Mouse (Mus musculus) cerebellum, adult 2 months (tissue): ENCODE data around the gene Cxcl9. TPM values are rescaled to one million over a fixed set of nuclear protein-coding genes. Genes with fewer than 3 reads are reported as not detected.

ENCODE experiments used
- DNase-seq, 2 experiments: peaks; one replicate each; pipeline ENCODE4 v3.0.0; 2021
- H3K27ac ChIP-seq: fragments of 200-500 bp; 2 replicates; pipeline ENCODE4 v1.5.1; 2012; ENCODE audit warnings: low read length, control low read depth, inconsistent platforms; ENCODE audit not compliant: insufficient read depth
- H3K27me3 ChIP-seq: fragments of 200-500 bp; 2 replicates; pipeline ENCODE4 v1.6.1; 2012; ENCODE audit warnings: inconsistent platforms, mild to moderate bottlenecking, low read length, moderate library complexity; ENCODE audit not compliant: control insufficient read depth, insufficient read depth
- H3K4me1 ChIP-seq: fragments of 200-500 bp; 2 replicates; pipeline ENCODE4 v1.6.1; 2011; ENCODE audit warnings: low read length; ENCODE audit not compliant: control insufficient read depth, insufficient read depth
- H3K4me3 ChIP-seq: fragments of 200-500 bp; replicated peaks from 2 replicates; pipeline ENCODE3; 2011; ENCODE audit warnings: mild to moderate bottlenecking, low read depth, low read length, control low read depth; ENCODE audit not compliant: insufficient read depth
- CTCF ChIP-seq: fragments of 200-500 bp; IDR thresholded peaks from 2 replicates; pipeline ENCODE4 v1.5.1; 2011; ENCODE audit warnings: low read depth, mild to moderate bottlenecking, control low read depth, low read length, moderate library complexity, borderline replicate concordance; ENCODE audit not compliant: insufficient read depth
- POLR2A ChIP-seq: fragments of 200-500 bp; IDR thresholded peaks from 2 replicates; pipeline ENCODE4 v1.6.1; 2011; ENCODE audit warnings: low read length, control low read depth, borderline replicate concordance; ENCODE audit not compliant: insufficient read depth
- WGBS: fragments of 180-500 bp; shearing (Covaris S2); methylation state at CpG from one replicate; pipeline ENCODE4 v1.1.7; 2018; 5-methylcytosine and 5-hydroxymethylcytosine counted together
- polyA plus RNA-seq: library from polyadenylated mRNA; depleted of rRNA; stranded (reverse); fragments of >200 nt; gene quantifications from 2 replicates; pipeline ENCODE4 v1.2.3, GENCODE M21; 2012

Cxcl9 gene
- polyA plus RNA-seq, 1 experiment = not detected

GRCm38 (mm10) chr5:92369151-92369994 is 41.5 kb upstream of the Cxcl9 start:
- peak; percentile 73 to 87 for DNase-seq
- no peaks in the 10 kb centered on the region for H3K27me3 ChIP-seq
- 19% methylated on average over 13 of the region's 13 CpGs for WGBS
- H3K4me3 ChIP-seq = peak overlapping the region; percentile 38
- peak overlapping the region; percentile 4; the same call in 1 of the 2 replicates for H3K27ac ChIP-seq
- TF ChIP-seq POLR2A = peak; percentile 39; the same call in 1 of the 2 replicates
- no peak for TF ChIP-seq CTCF
- H3K4me1 ChIP-seq = peaks cover 16% of the 10 kb centered on the region; the same call in 1 of the 2 replicates

- 16% methylated on average over 10 of the region's 10 CpGs for WGBS
- TF ChIP-seq CTCF (no peak), POLR2A (no peak)
- no peak overlapping the region for H3K4me3 ChIP-seq
- DNase-seq = peak; percentile 55 to 90
- peaks cover 16% of the 10 kb centered on the region; the same call in 1 of the 2 replicates for H3K4me1 ChIP-seq
- no peaks in the 10 kb centered on the region for H3K27me3 ChIP-seq
- no peak overlapping the region for H3K27ac ChIP-seq
Observed at GRCm38 (mm10) chr5:92368392-92368791, 40.5 kb upstream of the Cxcl9 start.

GRCm38 (mm10) chr5:92366565-92366964 is 38.7 kb upstream of the Cxcl9 start:
- H3K4me1 ChIP-seq = peaks cover 16% of the 10 kb centered on the region; the same call in 1 of the 2 replicates
- H3K27ac ChIP-seq = no peak overlapping the region
- DNase-seq = no peak
- 90% methylated on average over 6 of the region's 6 CpGs for WGBS
- TF ChIP-seq POLR2A (no peak), CTCF (no peak)
- H3K4me3 ChIP-seq = no peak overlapping the region
- no peaks in the 10 kb centered on the region for H3K27me3 ChIP-seq

- peak; percentile 61 to 72 for DNase-seq
- Histone ChIP-seq H3K4me1 (peaks cover 16% of the 10 kb centered on the region; the same call in 1 of the 2 replicates), H3K27ac (no peak overlapping the region), H3K27me3 (no peaks in the 10 kb centered on the region), H3K4me3 (no peak overlapping the region)
- TF ChIP-seq CTCF (no peak), POLR2A (no peak)
- WGBS = 43% methylated on average over 11 of the region's 11 CpGs
Observed at GRCm38 (mm10) chr5:92365146-92365705, 37.3 kb upstream of the Cxcl9 start.

- TF ChIP-seq POLR2A (no peak), CTCF (no peak)
- DNase-seq = no peak
- WGBS = 96% methylated on average over 5 of the region's 5 CpGs
- Histone ChIP-seq H3K27ac (no peak overlapping the region), H3K4me3 (no peak overlapping the region), H3K27me3 (no peaks in the 10 kb centered on the region), H3K4me1 (peaks cover 10% of the 10 kb centered on the region; the same call in 1 of the 2 replicates)
Observed at GRCm38 (mm10) chr5:92364011-92364410, 36.1 kb upstream of the Cxcl9 start.

- 30% methylated on average over 4 of the region's 4 CpGs for WGBS
- DNase-seq = no peak
- peaks cover 4% of the 10 kb centered on the region; the same call in 1 of the 2 replicates for H3K4me1 ChIP-seq
- no peaks in the 10 kb centered on the region for H3K27me3 ChIP-seq
- no peak overlapping the region for H3K4me3 ChIP-seq
- TF ChIP-seq POLR2A = no peak
- TF ChIP-seq CTCF = no peak
- H3K27ac ChIP-seq = no peak overlapping the region
Observed at GRCm38 (mm10) chr5:92363179-92363578, 35.3 kb upstream of the Cxcl9 start.

GRCm38 (mm10) chr5:92358767-92359455 is 31.0 kb upstream of the Cxcl9 start:
- Histone ChIP-seq H3K27ac (no peak overlapping the region), H3K4me3 (no peak overlapping the region), H3K4me1 (no peaks in the 10 kb centered on the region), H3K27me3 (no peaks in the 10 kb centered on the region)
- WGBS = 60% methylated on average over 11 of the region's 11 CpGs
- no peak for DNase-seq
- no peak for TF ChIP-seq CTCF
- no peak for TF ChIP-seq POLR2A
